Mouse (Mus musculus) frontal cortex, postnatal 36 days (tissue): ENCODE results near the gene Dlg1.
A peak's percentile ranks its signal among the peaks of the same experiment; 100 is the strongest.

Source experiments
- DNase-seq, 2 experiments: peaks; one replicate each; pipeline ENCODE4 v3.0.0; 2022; ENCODE audit warnings: low spot score in 2 of 2

The Dlg1 gene

DNA sequence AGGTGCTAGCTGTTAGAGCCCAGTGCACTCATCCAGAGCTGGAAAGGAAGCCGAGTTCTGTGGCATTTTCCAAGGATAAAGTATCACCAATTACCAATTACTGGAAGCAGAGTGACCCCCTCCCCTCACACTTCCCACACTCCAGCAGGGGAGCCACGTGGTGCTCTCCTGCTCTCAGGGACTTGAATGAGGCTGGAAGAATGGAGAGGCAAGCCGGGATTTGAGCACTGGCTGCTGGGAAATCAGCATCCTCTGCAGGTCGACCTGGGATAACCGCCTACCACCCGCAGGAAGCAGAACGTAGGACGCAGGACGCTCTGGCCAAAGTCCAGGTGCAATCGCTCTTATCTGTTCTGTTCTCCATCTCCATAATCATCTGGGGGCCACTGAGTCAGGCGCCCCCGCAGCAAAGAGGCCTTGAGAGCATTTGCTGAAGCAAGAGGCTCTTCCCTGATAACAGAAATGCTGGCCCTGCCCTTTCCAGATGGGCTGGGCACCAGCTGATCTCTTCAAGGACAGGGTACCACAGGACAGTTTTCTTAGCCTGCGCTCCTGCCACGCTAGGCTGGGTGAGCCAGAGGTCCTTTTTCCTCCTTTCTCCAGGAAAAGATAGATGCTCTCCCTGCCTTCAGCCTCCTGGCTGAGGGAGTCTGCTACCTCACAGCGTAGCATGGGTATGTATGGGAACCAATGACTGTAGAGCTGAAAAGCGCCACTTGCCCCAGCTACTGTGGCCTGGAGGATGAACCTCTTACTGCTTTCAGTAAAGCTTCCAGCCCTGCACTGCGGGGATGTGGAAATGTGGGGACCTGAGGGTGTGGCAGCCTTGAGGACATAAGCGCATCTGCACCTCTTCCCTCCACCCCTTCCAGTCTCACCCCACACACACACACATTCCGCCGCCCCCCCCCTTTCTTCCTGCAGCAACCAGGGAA is 242.9 kb downstream of the Dlg1 start:
- DNase-seq, result peak in 1 of 2 experiments; percentile 55

GRCm38 (mm10) chr16:31906896-31907295 is 243.7 kb downstream of the Dlg1 start:
- peak in 1 of 2 experiments; percentile 54 for DNase-seq

- peak in 1 of 2 experiments; percentile 78 for DNase-seq
Measured at GRCm38 (mm10) chr16:31908959-31909358, 245.7 kb downstream of the Dlg1 start.

- no peak for DNase-seq
Measured at GRCm38 (mm10) chr16:31910281-31910847, 247.1 kb downstream of the Dlg1 start.

DNA sequence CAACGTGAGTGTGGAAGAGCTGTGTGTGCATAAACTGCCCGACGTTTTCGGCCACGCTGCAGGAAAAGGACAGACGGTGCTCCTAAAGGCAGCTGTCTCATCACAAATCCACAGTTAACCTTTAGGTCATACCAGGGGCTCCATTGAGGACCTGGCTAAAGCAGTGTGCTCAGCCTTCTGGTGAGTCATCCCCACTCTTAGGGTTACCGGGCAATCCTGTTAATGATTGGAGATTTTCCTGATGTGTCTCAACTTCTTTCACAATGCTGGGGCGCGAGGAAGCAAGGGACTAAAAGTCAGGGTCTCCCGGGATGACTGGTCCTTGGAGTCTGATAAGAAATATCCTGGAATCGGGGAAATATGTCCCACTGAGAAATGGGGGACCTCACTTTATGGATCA is 254.5 kb downstream of the Dlg1 start:
- no peak for DNase-seq

DNA sequence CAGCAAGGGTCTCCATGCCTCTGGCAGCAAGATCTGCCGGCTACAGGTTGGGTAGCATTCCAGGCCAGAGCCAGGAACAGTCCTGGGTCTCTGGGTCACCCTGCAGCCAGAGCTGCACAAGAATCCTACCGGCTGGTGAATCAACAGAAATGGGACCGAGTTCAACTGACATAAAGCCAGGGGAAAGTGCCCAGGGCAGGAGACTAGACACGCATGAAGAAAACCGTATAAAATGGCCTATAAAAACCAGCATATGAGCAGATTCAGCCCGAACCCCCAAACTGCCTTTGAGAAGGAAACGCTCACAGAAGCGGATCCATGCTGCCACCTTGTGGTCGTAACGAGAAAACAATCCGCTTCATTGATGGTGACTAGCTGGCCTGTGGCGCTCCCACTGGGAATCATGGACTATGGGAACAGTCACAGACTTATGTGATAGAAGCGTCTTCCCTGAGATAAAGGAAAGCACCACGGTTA is 255.0 kb downstream of the Dlg1 start:
- peak; percentile 86 to 96 for DNase-seq

- no peak for DNase-seq
Measured at GRCm38 (mm10) chr16:31924368-31924767, 261.1 kb downstream of the Dlg1 start.
